Mouse (Mus musculus) left cerebral cortex, postnatal 25 days (tissue): Measurements from ENCODE around the gene Cdip1. TPM values are rescaled to one million over a fixed set of nuclear protein-coding genes. Genes with fewer than 3 reads are reported as not detected.
"Not testable (repeated sequence)": the region's sequence is repeated elsewhere in the genome, so short reads cannot be mapped to it uniquely, and the experiment has no call there.

ENCODE experiments used
- DNase-seq, 2 experiments: peaks; one replicate each; pipeline ENCODE4 v3.0.0; 2022; ENCODE audit warnings: low spot score in 2 of 2, mixed read lengths in 1 of 2
- intact Hi-C: fragments of 180-260 bp; cut with DNase I; formaldehyde crosslinking; loops from one replicate; pipeline ENCODE4 v1.15.1; 2025
- total RNA-seq, 2 experiments: library from RNA; stranded (reverse); gene quantifications; 2 replicates each; pipeline ENCODE4 v1.2.3; 2021

Cdip1 gene
- total RNA-seq = 100 to 1,000 TPM; 193 to 204 TPM

DNA sequence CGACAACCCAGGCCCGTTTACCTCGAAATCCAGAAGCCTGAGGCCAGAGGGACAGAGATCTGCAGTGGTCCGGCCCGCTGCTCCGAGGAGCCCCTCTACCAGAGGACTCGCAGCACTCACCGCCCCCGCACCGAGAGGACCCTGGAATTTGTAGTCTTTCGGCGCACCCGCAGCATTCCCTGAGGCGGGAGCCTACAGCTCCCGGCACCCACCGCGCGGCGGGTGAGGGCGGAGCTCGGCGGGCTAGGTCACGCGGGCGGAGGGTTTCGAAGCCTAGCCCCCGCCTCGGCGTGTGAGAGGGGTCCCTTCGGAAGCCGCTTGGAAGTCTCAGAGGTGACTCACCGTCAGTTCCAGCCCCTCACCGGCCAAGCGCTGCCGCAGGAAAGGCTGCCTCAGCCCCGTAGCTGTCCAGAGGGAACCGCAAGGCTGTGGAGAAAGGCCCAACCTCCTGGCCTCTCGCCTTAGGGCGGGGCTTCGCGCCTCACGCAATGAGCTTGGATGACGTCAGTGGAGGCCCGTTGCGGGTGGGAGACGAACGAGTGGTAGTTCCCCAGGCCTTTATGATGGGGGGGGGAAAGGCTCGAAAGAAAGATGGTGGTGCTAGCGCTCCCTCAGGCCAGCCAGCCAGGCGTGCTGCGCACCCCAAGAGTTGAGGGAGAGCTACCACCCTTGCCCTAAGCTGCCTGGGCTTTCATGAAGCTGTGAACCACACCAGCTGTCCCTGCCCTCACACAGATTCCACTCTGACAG, at the start of gene Cdip1:
Gene Cdip1, minus strand, starts transcription at position 483 of the 750 bp plus-strand sequence.
- intact Hi-C loops = loop anchor here (5.0 kb wide), 1 partner anchor 98 kb away; no protein-coding TSS in a partner anchor
- DNase-seq = peak; percentile 96 to 97

DNA sequence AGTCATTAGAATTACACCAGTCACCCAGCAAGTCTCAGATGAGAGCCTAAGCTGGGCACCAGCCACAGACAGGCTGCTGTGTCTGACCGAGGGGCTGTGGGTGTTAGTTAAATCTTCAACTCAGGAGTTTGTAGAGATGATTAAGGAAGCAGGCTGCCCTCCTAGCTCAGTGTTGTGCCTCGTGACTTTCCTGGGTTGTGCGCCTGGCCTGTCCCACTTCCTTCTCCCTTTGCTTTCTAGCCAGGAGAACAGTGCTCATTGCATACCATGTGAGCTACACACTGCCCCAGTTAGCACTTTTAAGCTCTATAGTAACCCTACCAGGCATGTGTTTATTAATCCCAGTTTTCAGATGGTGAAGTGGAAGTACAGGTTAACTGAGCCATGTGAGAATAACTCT, 49.5 kb upstream of the Cdip1 start:
- intact Hi-C loops = no loop called here

DNA sequence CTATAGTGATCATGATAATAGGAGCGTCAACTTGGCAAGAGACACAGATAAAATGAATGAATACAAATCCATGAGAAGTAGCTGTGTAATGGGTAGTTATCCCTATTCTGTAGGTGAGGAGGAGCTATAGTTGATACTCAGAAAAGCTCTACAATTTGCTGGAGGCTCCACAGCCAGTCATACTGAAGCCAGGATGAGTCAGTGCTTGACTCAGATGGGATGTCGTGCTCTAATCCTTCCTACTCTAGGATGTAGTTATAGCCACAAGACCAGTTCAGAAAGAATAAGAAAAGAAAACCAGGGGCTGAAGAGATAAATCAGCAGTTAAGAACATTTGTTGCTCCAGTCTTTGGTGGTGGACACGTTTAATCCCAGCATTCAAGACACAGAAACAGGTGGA, 47.5 kb upstream of the Cdip1 start:
- intact Hi-C loops = no loop called here

More for the DNA sequence above, 49.5 kb upstream of the Cdip1 start:
- DNase-seq = peak in 1 of 2 experiments; percentile 16

DNA sequence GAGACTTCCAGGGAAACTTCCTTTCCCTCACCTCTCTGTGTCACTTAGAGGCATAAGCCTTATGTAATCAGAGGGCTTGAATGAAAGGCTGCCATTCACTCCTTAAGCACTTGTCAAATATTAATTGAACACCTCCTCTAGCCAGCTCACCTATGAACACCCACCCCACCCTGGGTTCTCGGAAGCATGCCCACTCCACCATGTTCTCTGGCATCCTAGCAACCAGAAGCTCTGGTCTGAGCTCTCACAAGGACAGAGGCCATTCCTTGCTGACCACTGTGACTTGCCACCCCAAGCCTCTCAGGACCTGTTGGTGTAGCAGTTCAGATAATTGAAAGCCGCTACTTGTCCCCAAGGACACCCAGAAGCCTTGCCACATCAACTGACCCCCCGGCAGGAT, 45.1 kb upstream of the Cdip1 start, which contains the start of gene 4930562C15Rik:
Gene 4930562C15Rik, plus strand, starts transcription at position 226 of the 400 bp plus-strand sequence.
- DNase-seq = no peak

More for the DNA sequence above, 47.5 kb upstream of the Cdip1 start:
- DNase-seq = peak in 1 of 2 experiments; percentile 59

DNA sequence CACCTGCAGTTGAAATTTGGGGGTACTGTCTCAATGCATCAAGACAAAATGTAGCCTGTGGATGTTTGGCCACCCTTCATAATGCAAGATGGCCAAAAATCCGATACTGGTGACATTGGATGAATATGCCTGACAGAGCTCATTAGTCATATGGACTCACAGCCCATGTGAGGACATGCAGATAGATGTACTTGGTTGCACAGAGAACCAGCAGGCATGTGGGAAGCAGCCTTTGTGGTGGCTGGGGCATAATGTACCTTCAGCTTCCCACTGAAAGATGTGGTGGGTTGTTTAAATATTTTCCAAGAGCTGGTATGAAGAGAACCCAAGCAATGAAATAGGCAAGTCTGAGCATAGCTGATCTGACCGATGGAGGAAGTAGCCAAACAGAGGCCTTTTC, 43.8 kb upstream of the Cdip1 start:
- DNase-seq = peak in 1 of 2 experiments; percentile 26
- intact Hi-C loops = no loop called here

More for the DNA sequence above, 45.1 kb upstream of the Cdip1 start, which contains the start of gene 4930562C15Rik:
- intact Hi-C loops = no loop called here

DNA sequence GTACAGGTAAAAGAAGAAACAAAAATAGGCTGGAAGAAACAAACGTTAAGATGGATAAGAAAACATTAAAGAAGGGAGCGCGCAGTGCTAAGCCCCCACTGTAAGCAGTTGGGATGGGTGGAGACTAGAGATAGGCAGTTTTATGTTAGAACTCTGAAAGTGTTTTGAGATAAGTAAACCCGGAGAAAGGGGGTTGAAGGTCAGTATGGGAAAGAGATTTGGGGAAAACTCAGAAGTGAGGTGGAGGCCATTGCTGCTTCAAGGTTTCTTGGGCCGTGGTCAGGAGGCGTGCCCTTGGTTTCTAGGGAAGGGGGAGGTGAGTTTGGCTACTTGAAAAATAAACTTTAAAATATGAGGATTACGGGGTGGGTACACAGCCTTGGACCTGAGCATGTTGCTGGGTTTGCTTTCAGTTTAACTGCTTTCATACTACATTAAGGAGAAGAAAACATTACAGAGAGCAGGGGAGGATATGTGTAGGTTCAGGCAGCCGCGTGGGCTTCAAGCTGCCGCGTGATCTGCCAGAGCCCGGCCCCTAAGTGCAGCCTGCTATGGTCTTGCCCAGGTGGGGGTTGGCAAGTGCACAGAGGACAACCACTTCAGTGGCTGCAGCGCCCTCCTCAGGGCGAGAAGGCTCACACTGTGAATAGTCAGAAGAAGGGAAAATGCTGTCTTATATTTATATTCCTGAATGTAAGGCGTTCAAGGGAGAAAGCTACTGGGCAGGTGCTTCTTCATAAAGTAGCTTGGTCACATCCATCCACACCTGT, 41.7 kb upstream of the Cdip1 start:
- DNase-seq = peak; percentile 32 to 62
- intact Hi-C loops = no loop called here

DNA sequence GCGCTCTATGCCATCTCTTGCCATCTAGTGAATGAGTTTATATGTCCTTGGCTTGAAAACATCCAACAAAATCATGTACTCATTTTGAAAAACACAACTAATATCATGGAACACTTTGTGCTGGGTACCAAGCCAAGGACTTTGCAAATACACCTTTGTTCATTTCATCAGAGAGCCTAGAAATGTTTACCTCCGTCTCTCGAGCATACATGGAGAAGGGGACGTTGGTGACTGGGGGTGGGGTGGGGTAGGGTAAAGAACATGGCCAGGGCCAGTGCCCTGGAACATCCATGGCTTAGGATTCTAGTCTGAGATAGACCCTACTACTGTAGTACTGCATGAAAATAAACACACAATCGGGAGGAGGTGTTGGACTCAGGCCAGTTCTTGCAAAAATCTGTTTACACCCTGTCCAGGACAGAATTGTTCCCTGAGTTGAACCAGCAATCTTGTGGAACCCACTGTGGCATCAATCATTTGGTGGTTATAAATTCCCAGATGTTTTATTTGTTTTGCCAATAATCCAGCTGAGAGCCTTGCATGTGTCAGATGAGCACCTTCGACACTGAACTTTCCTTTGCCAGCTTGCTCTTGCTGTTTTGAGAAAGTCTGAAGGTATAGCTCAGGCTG, 39.3 kb upstream of the Cdip1 start:
- DNase-seq = no peak
- intact Hi-C loops = no loop called here

DNA sequence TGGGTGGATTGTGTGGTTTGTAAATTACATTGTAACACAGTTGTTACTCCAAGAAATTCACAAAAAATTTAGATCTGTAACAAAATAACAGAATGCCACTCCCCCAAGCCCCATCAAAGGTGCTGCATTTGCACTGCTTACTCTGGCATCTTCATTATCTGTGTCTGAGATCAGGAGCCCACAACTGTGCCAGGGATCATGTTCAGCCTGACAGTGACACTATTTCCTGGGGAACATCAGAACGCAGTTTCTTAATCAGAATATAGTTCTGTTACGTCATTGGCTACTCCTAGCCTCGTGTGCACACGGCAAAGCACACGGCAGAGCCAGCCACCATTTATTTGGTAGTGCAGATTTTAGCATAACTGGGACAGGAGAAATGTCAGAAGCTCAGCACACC, 37.5 kb upstream of the Cdip1 start:
- DNase-seq = no peak
- intact Hi-C loops = no loop called here

DNA sequence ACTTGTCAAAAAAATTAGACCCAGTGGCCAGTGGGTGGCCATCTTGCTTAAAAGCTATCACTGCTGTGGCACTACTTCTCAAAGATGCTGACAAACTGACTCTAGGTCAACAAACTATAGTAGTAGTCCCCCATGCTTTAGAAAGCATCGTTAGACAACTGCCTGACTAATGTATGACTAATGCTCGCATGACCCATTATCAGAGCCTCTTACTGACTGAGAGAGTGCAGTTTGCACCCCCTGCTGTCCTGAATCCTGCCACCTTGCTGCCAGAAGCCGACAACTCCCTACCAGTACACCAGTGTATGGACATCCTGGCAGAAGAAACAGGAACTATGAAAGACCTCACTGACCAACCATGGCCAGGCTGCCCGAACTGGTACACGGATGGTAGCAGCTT, 34.4 kb upstream of the Cdip1 start:
- intact Hi-C loops, DNase-seq: not testable (repeated sequence)

DNA sequence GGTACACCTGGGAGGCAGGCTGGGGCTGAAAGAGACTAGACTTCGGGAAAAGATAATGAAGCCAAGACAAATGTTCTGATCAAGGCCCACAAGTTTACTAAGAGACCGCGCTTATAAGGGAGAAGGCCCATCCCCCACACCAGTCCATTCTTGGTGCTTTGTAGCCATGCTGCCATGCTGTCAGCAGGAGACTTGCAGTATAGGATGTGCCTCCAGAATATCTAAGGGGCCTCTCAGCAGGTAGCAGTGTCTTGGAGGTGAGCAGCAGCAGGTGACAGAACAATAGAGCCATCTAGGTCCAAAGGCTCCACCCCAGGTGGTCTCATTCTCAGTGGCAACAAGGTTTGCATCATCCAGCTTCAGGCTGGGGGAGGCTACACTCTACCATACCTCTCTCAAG, 28.3 kb upstream of the Cdip1 start:
- intact Hi-C loops = no loop called here
- no peak for DNase-seq

DNA sequence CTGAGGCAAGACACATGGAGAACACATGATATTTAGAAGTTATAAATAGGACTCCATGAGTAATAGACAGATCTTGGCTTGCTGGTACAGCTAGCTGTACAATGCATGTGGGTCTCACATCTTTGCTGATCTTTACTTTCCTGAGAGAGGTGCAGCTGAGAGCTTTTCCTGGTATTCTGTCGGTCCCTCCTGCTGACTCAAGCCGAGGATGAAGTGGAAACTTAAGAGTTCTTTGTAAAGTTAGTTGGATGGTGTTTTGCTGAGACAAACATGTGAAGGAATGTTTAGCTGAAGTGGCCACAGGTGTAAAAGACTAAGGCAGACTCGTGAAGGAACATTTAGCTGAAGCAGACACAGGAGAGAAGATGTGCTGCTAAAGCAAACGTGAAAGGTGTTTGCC, 6.5 kb upstream of the Cdip1 start:
- no peak for DNase-seq
- intact Hi-C loops = no loop called here

DNA sequence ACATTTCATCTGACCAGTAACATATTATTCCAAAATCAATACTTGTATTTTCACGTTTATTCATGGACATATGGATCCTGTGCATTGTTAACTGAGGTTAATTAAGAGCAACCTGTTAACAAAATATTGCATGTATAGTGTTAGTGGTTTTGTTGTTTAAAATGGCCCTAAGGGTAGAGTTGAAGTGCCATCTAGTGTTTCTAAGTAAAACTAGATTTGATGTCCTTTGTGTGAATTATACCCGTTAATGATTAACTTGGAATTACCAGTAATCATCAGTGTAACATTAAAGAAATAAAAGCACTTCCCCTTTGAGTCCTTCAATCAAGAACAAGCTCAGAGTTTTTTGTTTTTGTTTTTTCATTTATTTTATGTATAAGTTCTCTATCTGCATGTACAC, 1.2 kb upstream of the Cdip1 start:
- intact Hi-C loops = loop anchor here (5.0 kb wide), 1 partner anchor 99 kb away; no protein-coding TSS in a partner anchor
- no peak for DNase-seq

DNA sequence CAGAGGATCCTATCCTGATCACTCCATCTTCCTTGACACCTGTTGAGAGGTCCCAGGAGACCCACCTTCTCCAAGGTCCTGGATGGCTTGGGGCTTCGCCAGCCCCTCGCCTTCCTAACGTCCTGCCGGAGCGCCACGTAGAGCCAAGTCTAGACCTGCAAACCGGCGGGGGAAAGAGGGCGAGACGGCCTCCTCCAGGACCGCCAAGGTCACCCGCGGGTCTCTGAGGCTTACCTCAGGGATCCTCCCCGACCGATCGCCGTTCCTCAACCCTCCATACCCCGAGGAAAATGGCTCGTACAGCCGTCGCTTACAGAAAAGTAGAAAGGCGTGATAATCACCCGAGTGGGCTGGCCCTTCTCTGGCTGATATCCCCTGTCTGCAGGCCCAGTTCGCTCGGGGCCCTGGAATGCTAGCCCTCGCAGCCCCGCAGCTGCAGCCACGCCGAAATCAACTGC, 752 bp downstream of the Cdip1 start:
- DNase-seq = no peak

DNA sequence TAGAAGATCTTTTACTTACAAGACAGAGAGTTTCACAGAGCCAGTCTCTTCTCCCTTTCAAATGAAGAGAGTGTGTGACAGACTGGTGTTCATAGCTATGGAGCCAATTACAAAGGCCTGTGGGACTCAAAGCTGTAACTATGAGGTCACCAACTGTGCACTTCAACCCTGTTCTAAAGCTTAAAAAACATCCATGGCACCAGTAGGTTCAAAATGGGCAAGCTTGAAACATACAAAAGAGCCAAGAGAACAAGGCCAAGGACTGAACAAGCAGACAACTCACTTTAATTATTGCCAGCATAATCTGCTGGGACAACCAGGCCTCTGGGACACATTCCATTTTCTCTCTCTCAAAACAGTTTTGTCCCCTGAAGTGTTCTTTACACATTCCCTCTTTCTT, 1.9 kb downstream of the Cdip1 start:
- DNase-seq = no peak
- intact Hi-C loops = no loop called here

More for the DNA sequence above, 752 bp downstream of the Cdip1 start:
- intact Hi-C loops = no loop called here

DNA sequence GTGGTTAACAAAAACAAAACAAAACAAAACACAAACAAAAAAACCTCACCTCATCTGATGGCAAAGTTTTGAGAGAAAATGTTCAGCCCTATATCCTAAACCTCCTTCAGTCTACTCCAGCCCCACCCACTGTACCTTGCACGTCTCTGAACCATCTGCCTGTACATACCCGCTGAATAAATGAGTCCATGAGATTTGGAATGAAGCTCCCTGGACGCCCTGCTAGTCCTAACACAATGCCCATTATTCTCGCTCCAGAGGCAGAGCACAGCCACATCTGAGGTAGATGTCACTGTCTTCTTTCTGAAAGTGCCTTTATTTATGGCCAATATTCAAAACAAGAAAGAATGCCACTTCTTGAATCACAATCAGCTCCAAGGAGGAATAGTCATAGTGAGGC, 4.4 kb downstream of the Cdip1 start:
- intact Hi-C loops = no loop called here
- no peak for DNase-seq

DNA sequence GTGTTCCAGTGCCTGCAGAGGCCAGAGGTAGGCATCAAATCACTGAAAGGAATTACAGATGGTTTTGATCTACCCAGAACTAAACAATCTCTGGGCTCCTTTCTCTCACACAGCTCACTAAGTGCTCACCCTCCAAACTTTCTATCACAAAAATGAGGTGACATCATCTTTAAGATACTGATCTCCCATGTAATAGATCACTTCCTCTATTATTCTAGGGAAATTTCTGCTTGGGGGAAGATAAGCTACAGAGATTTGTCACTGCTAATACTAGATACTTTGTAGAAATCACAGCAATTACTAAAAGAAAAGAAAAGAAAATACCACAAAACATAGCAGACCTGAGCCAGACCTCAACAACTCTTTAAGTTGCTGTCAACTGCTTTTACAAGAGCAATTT, 7.6 kb downstream of the Cdip1 start:
- intact Hi-C loops = no loop called here
- DNase-seq = no peak

DNA sequence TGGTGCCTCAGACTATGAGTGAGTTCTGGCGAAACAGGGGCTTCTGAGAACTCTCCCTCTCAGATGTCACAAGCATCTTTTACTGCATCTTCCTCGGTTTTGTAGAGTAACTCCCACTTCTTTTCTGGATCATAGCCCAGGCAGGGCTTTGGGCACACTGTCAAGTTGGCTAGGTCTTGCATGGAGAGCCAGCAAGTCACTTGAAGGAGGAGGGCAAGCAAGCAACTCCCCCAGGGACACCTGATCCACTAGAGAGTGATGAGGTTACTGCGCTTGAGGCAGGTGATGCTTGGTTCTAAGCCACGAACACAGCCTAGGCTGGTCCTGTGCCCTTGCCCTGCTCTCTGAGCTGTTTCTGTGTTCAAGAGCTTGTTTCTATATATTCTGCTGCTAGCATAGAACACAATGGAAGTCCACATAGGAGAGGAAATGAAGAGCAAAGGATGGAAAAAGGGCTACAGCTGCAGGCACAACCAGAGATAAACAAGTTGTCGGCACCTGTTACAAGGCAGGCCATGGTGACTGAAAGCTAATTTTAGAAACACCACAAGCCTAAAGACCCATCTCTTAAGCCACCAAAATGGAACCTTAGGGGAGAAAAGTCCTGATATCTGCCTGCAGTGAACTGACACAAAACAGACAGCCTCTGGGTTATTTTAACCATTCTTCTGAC, 8.4 kb downstream of the Cdip1 start:
- DNase-seq = peak; percentile 46 to 93
- intact Hi-C loops = no loop called here

DNA sequence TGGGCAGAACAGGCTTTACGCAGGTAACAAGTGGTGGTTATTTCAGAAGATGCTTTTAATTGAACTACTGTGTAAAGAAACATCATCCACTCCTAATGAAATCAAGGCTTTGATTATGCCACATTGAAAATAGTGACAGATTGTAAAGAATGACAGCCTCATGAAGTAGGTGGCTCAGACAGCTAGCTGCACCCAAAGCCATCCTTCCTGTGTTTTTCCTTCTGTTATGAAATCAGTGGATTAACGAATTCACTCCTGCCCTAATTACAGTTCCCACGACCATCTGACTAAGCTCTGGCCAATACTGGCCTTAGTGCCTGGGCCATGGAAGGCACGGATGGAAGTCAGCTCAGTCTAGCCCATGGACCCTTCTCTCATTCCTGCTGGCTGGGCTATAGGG, 11.2 kb downstream of the Cdip1 start:
- no peak for DNase-seq
- intact Hi-C loops = no loop called here

DNA sequence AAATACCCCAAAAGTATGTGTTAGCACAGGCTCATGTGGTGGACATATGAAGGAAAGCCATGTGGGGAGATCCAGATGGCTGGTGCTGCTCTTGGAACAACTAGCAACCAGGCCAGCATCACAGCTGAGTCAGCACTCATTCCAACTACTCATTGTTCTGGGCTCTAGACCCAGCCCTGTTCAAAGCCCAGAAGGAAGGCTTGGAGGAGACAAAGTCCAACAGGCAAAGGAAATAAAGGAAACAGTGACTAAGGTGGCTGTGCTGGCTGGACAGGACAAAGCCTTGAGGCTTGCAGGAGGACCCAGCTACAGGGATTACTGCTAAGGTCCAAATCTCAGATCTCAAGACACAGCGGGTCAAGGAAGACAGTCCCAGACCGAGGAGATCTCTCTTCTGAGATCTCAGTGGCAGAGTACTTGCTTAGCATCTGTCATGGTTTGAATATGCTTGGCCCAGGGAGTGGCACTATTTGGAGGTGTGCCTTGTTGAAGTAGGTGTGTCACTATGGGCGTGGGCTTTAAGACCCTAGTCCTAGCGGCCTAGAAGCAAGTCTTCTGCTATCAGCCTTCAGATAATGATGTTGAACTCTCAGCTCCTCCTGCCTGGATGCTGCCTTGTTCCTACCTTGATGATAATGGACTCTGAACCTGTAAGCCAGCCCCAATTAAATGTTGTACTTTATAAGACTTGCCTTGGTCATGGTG, 12.0 kb downstream of the Cdip1 start:
- intact Hi-C loops = no loop called here
- peak in 1 of 2 experiments; percentile 45 for DNase-seq
